Mouse (Mus musculus): Measurements from ENCODE around the gene Pcsk2. TPM values are rescaled to one million over a fixed set of nuclear protein-coding genes. Genes with fewer than 3 reads are reported as not detected.
A peak's percentile ranks its signal among the peaks of the same experiment; 100 is the strongest.

The Pcsk2 gene
- polyA plus RNA-seq, 1 experiment from 2014 or later = 1.4 TPM

GRCm38 (mm10) chr2:143837291-143837701 lies 291.3 kb downstream of the Pcsk2 start:
- peak; percentile 22; the same call in 1 of the 2 replicates for ATAC-seq
- no peaks in the 10 kb centered on the region for H3K9me3 ChIP-seq (ENCODE audit: control insufficient read depth, low read length)
- peak overlapping the region; percentile 21 for H3K4me3 ChIP-seq (ENCODE audit: low read length)
- H3K27ac ChIP-seq (ENCODE audit: low read length) = no peak overlapping the region
- H3K27me3 ChIP-seq (replicated peaks; ENCODE audit: control insufficient read depth, insufficient read depth, low read length) = no peaks in the 10 kb centered on the region
- no peaks in the 10 kb centered on the region for H3K36me3 ChIP-seq (ENCODE audit: control insufficient read depth, insufficient read depth, low read length)
- WGBS = 4% methylated on average over 8 of the region's 8 CpGs
- H3K4me2 ChIP-seq (ENCODE audit: low read depth, low read length) = peak overlapping the region; percentile 46
- 0 out of 2 replicates have a peak, but pooled peaks cover 4% of the 10 kb centered on the region for H3K4me1 ChIP-seq (ENCODE audit: control insufficient read depth, insufficient read depth, low read length)
- H3K9ac ChIP-seq (ENCODE audit: low read depth, low read length) = no peak overlapping the region

GRCm38 (mm10) chr2:143838698-143839097 lies 292.7 kb downstream of the Pcsk2 start:
- Histone ChIP-seq H3K9ac (ENCODE audit: low read depth, low read length) (no peak overlapping the region), H3K4me1 (ENCODE audit: control insufficient read depth, insufficient read depth, low read length) (0 out of 2 replicates have a peak, but pooled peaks cover 4% of the 10 kb centered on the region), H3K4me2 (ENCODE audit: low read depth, low read length) (no peak overlapping the region), H3K9me3 (ENCODE audit: control insufficient read depth, low read length) (no peaks in the 10 kb centered on the region), H3K36me3 (ENCODE audit: control insufficient read depth, insufficient read depth, low read length) (no peaks in the 10 kb centered on the region), H3K27ac (ENCODE audit: low read length) (no peak overlapping the region), H3K27me3 (replicated peaks; ENCODE audit: control insufficient read depth, insufficient read depth, low read length) (no peaks in the 10 kb centered on the region), H3K4me3 (ENCODE audit: low read length) (no peak overlapping the region)
- ATAC-seq = peak; percentile 98
- 37% methylated on average over 5 of the region's 5 CpGs for WGBS

DNA sequence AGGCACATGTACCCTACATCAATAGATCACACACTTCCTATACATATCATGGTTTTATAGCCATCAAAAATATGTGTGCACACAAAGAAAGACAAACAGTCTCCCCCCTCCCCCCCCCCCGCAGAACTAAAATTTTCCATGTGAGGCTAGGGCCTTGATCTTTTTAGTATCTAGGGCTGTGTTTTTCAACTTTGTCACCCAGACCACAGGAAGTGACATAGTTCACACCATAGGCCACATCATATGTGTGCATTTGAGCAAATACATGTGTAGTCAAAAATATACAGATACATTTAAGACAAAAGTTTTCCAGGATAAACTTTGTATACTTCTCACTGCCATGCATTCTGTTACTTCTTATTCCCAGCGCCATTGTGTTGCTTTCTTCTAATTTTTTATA lies 293.5 kb downstream of the Pcsk2 start:
- H3K36me3 ChIP-seq (ENCODE audit: control insufficient read depth, insufficient read depth, low read length) = no peaks in the 10 kb centered on the region
- H3K27ac ChIP-seq (ENCODE audit: low read length) = peak overlapping the region; percentile 55; the same call in 1 of the 2 replicates
- H3K4me1 ChIP-seq (ENCODE audit: control insufficient read depth, insufficient read depth, low read length) = 0 out of 2 replicates have a peak, but pooled peaks cover 4% of the 10 kb centered on the region
- H3K27me3 ChIP-seq (replicated peaks; ENCODE audit: control insufficient read depth, insufficient read depth, low read length) = no peaks in the 10 kb centered on the region
- no peaks in the 10 kb centered on the region for H3K9me3 ChIP-seq (ENCODE audit: control insufficient read depth, low read length)
- no peak overlapping the region for H3K9ac ChIP-seq (ENCODE audit: low read depth, low read length)
- no peak overlapping the region for H3K4me3 ChIP-seq (ENCODE audit: low read length)
- no peak overlapping the region for H3K4me2 ChIP-seq (ENCODE audit: low read depth, low read length)
- 85% methylated on average over 2 of the region's 2 CpGs for WGBS
- no peak for ATAC-seq

DNA sequence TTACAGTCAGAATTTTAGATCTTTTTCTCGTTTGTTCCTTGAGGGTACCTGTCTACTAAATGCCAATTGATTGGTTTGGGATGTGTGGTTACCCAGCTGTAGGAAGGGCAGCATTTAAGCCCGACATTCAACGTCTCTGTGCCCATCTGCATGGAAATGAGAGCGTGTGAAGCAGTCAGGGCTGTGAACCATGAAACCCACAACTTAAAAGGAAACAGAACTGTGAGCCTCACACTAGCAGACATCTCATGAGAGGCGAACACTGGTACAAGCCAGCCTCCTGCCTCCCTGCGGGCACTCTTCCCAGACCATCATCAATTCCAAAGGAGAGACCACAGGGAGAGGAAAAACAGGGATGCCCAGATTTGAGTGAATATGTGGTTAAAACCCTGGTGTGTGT lies 294.9 kb downstream of the Pcsk2 start:
- Histone ChIP-seq H3K36me3 (ENCODE audit: control insufficient read depth, insufficient read depth, low read length) (no peaks in the 10 kb centered on the region), H3K4me2 (ENCODE audit: low read depth, low read length) (no peak overlapping the region), H3K4me3 (ENCODE audit: low read length) (no peak overlapping the region), H3K4me1 (ENCODE audit: control insufficient read depth, insufficient read depth, low read length) (0 out of 2 replicates have a peak, but pooled peaks cover 4% of the 10 kb centered on the region), H3K9me3 (ENCODE audit: control insufficient read depth, low read length) (no peaks in the 10 kb centered on the region), H3K27me3 (replicated peaks; ENCODE audit: control insufficient read depth, insufficient read depth, low read length) (no peaks in the 10 kb centered on the region), H3K9ac (ENCODE audit: low read depth, low read length) (no peak overlapping the region), H3K27ac (ENCODE audit: low read length) (no peak overlapping the region)
- WGBS = 83% methylated on average over 6 of the region's 6 CpGs
- no peak for ATAC-seq

DNA sequence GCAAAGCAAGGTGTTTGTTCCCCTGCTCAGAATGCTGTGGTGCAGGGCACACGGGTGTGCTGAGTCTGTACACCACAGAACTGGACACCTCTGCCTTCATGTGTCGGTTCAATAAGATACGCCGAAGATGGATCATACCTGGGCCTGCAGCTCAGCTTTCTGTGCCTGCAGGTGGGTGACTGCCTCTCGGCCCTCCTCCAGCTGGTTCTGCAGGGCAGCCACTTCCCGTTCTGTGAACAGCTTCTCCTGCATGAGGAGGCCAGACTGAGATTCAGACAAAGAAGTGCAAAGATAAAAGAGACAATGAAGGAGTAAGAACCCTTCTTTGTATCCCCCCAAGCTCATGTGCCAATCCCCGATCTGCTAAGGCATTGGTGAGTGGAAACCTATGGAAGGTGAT lies 295.6 kb downstream of the Pcsk2 start:
- WGBS = 88% methylated on average over 7 of the region's 7 CpGs
- no peaks in the 10 kb centered on the region for H3K36me3 ChIP-seq (ENCODE audit: control insufficient read depth, insufficient read depth, low read length)
- H3K4me2 ChIP-seq (ENCODE audit: low read depth, low read length) = no peak overlapping the region
- no peak for ATAC-seq
- no peak overlapping the region for H3K4me3 ChIP-seq (ENCODE audit: low read length)
- H3K4me1 ChIP-seq (ENCODE audit: control insufficient read depth, insufficient read depth, low read length) = peaks cover 7% of the 10 kb centered on the region
- no peak overlapping the region for H3K27ac ChIP-seq (ENCODE audit: low read length)
- no peaks in the 10 kb centered on the region for H3K9me3 ChIP-seq (ENCODE audit: control insufficient read depth, low read length)
- H3K9ac ChIP-seq (ENCODE audit: low read depth, low read length) = no peak overlapping the region
- no peaks in the 10 kb centered on the region for H3K27me3 ChIP-seq (replicated peaks; ENCODE audit: control insufficient read depth, insufficient read depth, low read length)

DNA sequence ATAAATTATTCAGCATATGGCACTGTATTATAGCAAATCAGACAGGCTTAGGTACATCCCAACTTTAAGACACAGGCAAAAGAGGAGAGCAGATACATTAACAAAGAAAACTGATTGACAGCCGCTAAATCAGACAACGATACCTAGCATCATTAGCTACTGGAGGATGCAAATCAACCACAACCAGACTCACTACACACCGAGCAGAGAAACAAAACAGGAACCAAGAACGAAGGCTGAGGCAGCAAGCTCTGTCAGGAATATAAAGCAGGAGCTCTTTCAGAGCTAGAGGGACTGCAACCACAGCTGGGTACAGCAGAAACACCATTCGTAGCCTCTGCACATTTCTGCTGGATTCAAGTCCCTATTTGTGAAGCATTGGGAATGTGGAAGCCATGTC lies 298.8 kb downstream of the Pcsk2 start:
- peaks cover 16% of the 10 kb centered on the region for H3K4me1 ChIP-seq (ENCODE audit: control insufficient read depth, insufficient read depth, low read length)
- no peak overlapping the region for H3K4me3 ChIP-seq (ENCODE audit: low read length)

GRCm38 (mm10) chr2:143846799-143847198 lies 300.8 kb downstream of the Pcsk2 start:
- 38% methylated on average over 4 of the region's 4 CpGs for WGBS
- no peak overlapping the region for H3K4me2 ChIP-seq (ENCODE audit: low read depth, low read length)
- H3K4me3 ChIP-seq (ENCODE audit: low read length) = no peak overlapping the region
- no peak overlapping the region; the same call in 1 of the 2 replicates for H3K9ac ChIP-seq (ENCODE audit: low read depth, low read length)
- no peaks in the 10 kb centered on the region for H3K36me3 ChIP-seq (ENCODE audit: control insufficient read depth, insufficient read depth, low read length)
- H3K4me1 ChIP-seq (ENCODE audit: control insufficient read depth, insufficient read depth, low read length) = peaks cover 26% of the 10 kb centered on the region
- H3K27ac ChIP-seq (ENCODE audit: low read length) = peak overlapping the region; percentile 92
- no peaks in the 10 kb centered on the region for H3K27me3 ChIP-seq (replicated peaks; ENCODE audit: control insufficient read depth, insufficient read depth, low read length)
- ATAC-seq = peak; percentile 96
- H3K9me3 ChIP-seq (ENCODE audit: control insufficient read depth, low read length) = no peaks in the 10 kb centered on the region

More for the DNA sequence above, 298.8 kb downstream of the Pcsk2 start:
- no peaks in the 10 kb centered on the region for H3K36me3 ChIP-seq (ENCODE audit: control insufficient read depth, insufficient read depth, low read length)
- no peak for ATAC-seq
- H3K27ac ChIP-seq (ENCODE audit: low read length) = no peak overlapping the region
- no peaks in the 10 kb centered on the region for H3K9me3 ChIP-seq (ENCODE audit: control insufficient read depth, low read length)
- no peaks in the 10 kb centered on the region for H3K27me3 ChIP-seq (replicated peaks; ENCODE audit: control insufficient read depth, insufficient read depth, low read length)
- no peak overlapping the region for H3K4me2 ChIP-seq (ENCODE audit: low read depth, low read length)
- no peak overlapping the region for H3K9ac ChIP-seq (ENCODE audit: low read depth, low read length)
- 85% methylated on average over 5 of the region's 5 CpGs for WGBS

DNA sequence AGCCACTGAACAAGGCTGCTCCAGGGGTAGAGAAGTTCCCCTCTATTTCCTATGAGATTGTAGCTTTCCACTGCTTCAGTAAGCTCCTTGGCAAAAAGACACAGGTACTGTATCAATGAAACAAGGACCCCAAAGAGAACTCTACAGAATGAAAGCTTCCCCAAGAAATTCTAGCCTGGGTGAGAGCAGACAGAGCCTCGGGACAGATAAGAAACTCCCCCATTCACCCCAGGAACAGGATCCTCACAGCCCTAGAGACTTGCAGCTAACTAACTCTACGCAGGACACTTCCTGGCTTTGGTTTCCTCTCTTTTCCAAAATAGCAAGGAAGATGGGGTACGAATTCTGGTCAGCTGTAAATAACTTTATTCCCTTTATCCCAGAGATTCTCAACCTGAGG lies 301.3 kb downstream of the Pcsk2 start:
- Histone ChIP-seq H3K27ac (ENCODE audit: low read length) (peak overlapping the region; percentile 92), H3K27me3 (replicated peaks; ENCODE audit: control insufficient read depth, insufficient read depth, low read length) (no peaks in the 10 kb centered on the region), H3K9me3 (ENCODE audit: control insufficient read depth, low read length) (no peaks in the 10 kb centered on the region), H3K9ac (ENCODE audit: low read depth, low read length) (peak overlapping the region; percentile 50; the same call in 1 of the 2 replicates), H3K4me1 (ENCODE audit: control insufficient read depth, insufficient read depth, low read length) (peaks cover 27% of the 10 kb centered on the region), H3K36me3 (ENCODE audit: control insufficient read depth, insufficient read depth, low read length) (no peaks in the 10 kb centered on the region), H3K4me3 (ENCODE audit: low read length) (no peak overlapping the region), H3K4me2 (ENCODE audit: low read depth, low read length) (no peak overlapping the region)
- whole genome bisulfite sequencing = 65% methylated on average over 3 of the region's 3 CpGs
- ATAC-seq = no peak

GRCm38 (mm10) chr2:143851354-143852221 lies 305.6 kb downstream of the Pcsk2 start:
- ATAC-seq = no peak
- H3K27ac ChIP-seq (ENCODE audit: low read length) = peak overlapping the region; percentile 82

More at GRCm38 (mm10) chr2:143851354-143852221, 305.6 kb downstream of the Pcsk2 start:
- 74% methylated on average over 12 of the region's 12 CpGs for WGBS
- Histone ChIP-seq H3K9ac (ENCODE audit: low read depth, low read length) (peak overlapping the region; percentile 38), H3K27me3 (replicated peaks; ENCODE audit: control insufficient read depth, insufficient read depth, low read length) (no peaks in the 10 kb centered on the region), H3K36me3 (ENCODE audit: control insufficient read depth, insufficient read depth, low read length) (no peaks in the 10 kb centered on the region), H3K4me2 (ENCODE audit: low read depth, low read length) (0 out of 2 replicates have a peak overlapping the region, but pooled peaks have one; percentile 29), H3K9me3 (ENCODE audit: control insufficient read depth, low read length) (no peaks in the 10 kb centered on the region), H3K4me3 (ENCODE audit: low read length) (no peak overlapping the region), H3K4me1 (ENCODE audit: control insufficient read depth, insufficient read depth, low read length) (peaks cover 24% of the 10 kb centered on the region)
